Mouse (Mus musculus): ENCODE measurements around the gene Lrrc42.

Lrrc42 gene

DNA sequence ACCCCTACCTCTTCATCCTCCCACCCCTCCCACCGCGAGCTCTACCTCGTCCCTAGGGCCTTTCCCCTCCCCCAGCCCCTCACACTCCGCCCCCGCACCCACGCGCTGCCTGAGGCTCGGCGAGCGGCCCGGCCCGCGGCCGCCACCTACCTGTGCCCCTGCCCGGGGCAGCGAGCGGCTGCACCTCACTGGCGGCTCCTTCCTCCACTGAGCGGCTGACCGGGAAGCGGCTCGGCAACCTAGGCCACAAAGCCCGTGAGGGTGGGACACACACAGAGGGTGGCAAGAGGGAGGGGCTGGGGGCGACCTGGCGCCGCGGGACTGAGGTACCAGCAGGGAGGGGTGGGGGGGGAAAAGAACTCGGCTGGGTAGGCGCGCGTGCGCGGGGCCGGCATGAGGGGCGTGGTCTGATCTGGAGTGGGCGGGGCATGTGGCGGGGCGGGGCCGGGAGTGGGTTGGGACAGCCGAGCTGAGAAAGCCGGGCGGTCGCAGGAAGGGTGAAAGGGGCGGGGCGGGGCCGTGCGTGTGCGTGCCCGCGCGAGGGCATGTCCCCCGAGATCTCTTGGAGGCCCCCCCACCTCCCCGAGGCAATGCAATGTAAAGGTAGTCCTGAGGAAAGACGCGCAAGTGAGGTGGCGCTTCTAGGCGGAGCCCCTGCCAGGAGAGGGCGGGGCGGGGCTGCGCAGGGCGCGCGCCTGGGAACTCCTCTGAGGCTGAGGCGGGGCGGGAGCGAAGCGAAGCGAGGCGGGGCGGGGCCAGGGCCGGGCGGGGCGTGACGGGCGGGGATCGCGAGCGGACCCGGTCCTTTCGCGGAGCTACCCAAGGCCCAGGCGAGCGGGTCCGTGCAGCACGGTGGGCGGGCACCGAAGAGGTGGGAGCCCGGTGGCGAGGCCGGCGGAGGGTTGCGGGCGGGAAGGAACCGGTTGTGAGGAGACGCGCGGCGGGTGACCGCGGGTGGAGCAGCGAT, at the start of gene Lrrc42, which contains the start of gene Hspb11:
Lrrc42 (minus strand) TSS at position 408 of the 967 bp plus-strand sequence.
Hspb11 (plus strand) TSS at position 469 of the 967 bp plus-strand sequence.
- no peak for TF ChIP-seq GATA4 (IDR thresholded peaks at IDR 0.05; ENCODE audit: insufficient replicate concordance, low read length)

DNA sequence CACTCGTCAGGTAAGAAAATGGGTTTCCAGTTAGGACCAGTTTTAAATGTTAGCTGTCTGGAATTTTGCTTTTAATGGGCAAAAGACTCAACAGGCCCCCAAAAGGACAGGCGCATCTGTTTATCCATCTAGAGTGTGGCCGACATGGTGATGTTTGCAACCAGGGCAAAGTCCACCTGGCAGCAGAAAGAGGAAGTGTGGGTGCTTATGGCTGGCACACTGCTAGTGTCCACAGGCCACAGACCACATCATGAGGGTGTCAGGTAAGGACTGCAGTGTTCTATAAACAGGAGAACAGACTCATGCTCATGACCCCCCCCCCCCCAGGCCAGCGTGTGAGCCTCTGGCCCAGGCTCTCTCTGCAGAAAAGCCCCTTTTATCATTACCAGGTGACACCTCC, 49.5 kb upstream of the Lrrc42 start:
- no peak for TF ChIP-seq GATA4 (IDR thresholded peaks at IDR 0.05; ENCODE audit: insufficient replicate concordance, low read length)

GRCm38 (mm10) chr4:107302221-107302620, 48.9 kb upstream of the Lrrc42 start:
- TF ChIP-seq GATA4 (IDR thresholded peaks at IDR 0.05; ENCODE audit: insufficient replicate concordance, low read length): no peak

GRCm38 (mm10) chr4:107300902-107301555, 47.7 kb upstream of the Lrrc42 start:
- no peak for TF ChIP-seq GATA4 (IDR thresholded peaks at IDR 0.05; ENCODE audit: insufficient replicate concordance, low read length)

GRCm38 (mm10) chr4:107300371-107300770, 47.0 kb upstream of the Lrrc42 start:
- TF ChIP-seq GATA4 (IDR thresholded peaks at IDR 0.05; ENCODE audit: insufficient replicate concordance, low read length): no peak

GRCm38 (mm10) chr4:107299779-107300340, 46.5 kb upstream of the Lrrc42 start:
- no peak for TF ChIP-seq GATA4 (IDR thresholded peaks at IDR 0.05; ENCODE audit: insufficient replicate concordance, low read length)

DNA sequence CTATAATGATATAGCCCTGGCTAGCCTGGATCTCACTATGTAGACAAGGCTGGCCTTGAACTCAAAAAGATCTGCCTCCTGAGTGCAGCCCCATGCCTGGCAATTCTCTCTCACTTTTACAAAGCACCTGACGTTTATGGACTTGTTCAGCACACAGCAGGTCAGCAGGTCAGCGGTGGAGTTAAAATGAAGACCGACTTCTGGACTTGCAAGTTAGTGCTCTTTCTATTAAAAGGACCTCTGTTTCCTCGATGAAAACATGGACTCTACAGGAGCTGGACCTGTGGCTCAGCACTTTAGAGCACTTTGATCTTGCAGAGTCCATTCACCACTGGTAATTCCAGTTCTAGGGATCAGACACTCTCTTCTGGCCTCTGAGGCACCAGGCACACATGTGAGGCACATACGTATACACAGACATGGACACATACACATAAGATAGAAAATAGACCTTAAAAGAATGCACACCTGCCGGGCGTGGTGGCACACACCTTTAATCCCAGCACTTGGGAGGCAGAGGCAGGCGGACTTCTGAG, 44.8 kb upstream of the Lrrc42 start:
- no peak for TF ChIP-seq GATA4 (IDR thresholded peaks at IDR 0.05; ENCODE audit: insufficient replicate concordance, low read length)

DNA sequence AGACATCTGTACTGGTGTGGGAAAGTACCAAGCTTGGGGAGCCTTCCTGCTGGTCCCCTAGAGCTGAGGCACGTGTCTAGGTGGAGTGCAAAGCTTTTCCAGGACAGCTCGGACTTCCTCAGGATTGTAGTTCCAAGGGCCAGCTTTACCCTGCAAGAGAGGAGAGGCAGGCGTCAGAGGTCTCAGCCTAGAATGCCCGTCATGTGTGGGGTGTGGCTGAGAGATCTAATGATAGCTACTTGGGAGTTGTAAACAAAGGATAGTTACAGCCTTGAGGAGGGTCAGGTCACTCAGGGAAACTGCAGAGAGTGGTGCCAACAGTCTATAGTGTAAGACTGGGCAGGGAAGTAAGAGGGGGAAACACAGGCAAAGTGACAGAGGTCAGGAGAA, 38.9 kb upstream of the Lrrc42 start:
- no peak for TF ChIP-seq GATA4 (IDR thresholded peaks at IDR 0.05; ENCODE audit: insufficient replicate concordance, low read length)

DNA sequence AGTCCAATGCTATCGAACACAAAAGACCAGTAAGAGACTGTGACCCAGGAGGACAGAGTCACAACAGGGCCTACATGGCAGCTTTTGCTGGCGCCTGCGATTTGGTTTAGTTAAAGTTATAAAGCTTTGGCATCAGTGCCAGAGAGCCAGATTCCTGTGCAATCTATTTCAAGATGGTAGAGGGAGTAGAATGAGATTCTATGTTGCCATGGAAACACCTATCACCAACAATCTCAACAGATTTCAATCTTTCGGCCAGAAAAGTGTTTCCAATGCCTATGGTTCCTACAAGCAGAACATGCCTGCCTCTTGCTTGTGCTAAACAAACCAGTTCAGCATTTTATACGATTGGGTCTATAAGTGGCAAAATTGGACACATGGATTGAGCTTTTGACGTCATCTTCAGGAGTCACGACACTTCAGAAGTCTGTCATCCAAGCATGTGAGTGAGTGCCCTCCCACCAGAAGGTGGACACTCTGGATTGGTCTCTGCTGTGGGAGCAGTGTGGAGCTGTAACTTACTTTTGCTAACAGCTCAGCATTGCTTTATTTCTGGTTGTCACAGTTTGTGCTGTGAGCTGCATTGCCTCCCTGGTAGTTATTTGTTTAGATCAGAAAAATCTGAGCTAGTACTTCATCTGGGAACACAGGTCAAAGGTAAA, 38.4 kb upstream of the Lrrc42 start:
- TF ChIP-seq GATA4 (IDR thresholded peaks at IDR 0.05; ENCODE audit: insufficient replicate concordance, low read length): no peak

- TF ChIP-seq GATA4 (IDR thresholded peaks at IDR 0.05; ENCODE audit: insufficient replicate concordance, low read length): no peak
Observed at GRCm38 (mm10) chr4:107287517-107287916, 34.2 kb upstream of the Lrrc42 start.

- no peak for TF ChIP-seq GATA4 (IDR thresholded peaks at IDR 0.05; ENCODE audit: insufficient replicate concordance, low read length)
Observed at GRCm38 (mm10) chr4:107286386-107286785, 33.1 kb upstream of the Lrrc42 start.

- no peak for TF ChIP-seq GATA4 (IDR thresholded peaks at IDR 0.05; ENCODE audit: insufficient replicate concordance, low read length)
Observed at GRCm38 (mm10) chr4:107285446-107286200, 32.3 kb upstream of the Lrrc42 start.

GRCm38 (mm10) chr4:107280843-107281475, 27.6 kb upstream of the Lrrc42 start:
- no peak for TF ChIP-seq GATA4 (IDR thresholded peaks at IDR 0.05; ENCODE audit: insufficient replicate concordance, low read length)
